Mouse (Mus musculus): ENCODE measurements around the gene Cdca3.

The Cdca3 gene

GRCm38 (mm10) chr6:124865766-124866362, 36.5 kb downstream of the Cdca3 start:
- no peak for DNase-seq (ENCODE audit: low spot score)

- DNase-seq (ENCODE audit: low spot score), result no peak
These were observed 37.2 kb downstream of the Cdca3 start for GRCm38 (mm10) chr6:124866560-124866959.

GRCm38 (mm10) chr6:124874348-124874747, 45.0 kb downstream of the Cdca3 start:
- DNase-seq (ENCODE audit: low spot score), result no peak

GRCm38 (mm10) chr6:124879390-124879789, 50.0 kb downstream of the Cdca3 start:
- DNase-seq (ENCODE audit: low spot score), result no peak

GRCm38 (mm10) chr6:124881821-124882220, 52.5 kb downstream of the Cdca3 start:
- DNase-seq (ENCODE audit: low spot score), result no peak

Measured in ovary, postnatal 14 days (tissue).